Mouse (Mus musculus) fat pad, adult 2 months (tissue): ENCODE results near the gene Mrpl30.

Source experiments
- DNase-seq: peaks from one replicate; pipeline ENCODE4 v3.0.0-alpha.2; 2011; ENCODE audit warnings: low read depth, low spot score; ENCODE audit errors: extremely low read depth

Gene Mrpl30

DNA sequence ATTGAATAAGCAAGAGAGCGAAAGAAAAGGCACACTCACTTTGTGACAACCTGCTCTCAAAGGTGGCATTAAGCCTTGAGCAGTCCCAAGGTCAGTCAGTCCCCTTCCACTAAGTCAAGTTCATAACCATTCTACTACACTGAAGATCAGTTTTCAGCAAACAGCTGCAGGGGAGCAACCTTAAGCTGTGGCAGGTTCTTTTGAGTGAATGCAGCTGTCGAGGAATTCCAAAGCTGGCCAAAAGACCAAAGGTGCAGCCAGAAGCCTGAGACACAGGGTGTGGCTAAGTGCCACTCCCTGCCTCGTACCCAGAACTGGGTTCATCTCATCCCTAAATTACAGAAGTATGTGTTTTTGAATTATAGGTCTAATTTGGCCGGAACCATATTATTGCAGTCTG lies 9.5 kb downstream of the Mrpl30 start:
- no peak for DNase-seq

DNA sequence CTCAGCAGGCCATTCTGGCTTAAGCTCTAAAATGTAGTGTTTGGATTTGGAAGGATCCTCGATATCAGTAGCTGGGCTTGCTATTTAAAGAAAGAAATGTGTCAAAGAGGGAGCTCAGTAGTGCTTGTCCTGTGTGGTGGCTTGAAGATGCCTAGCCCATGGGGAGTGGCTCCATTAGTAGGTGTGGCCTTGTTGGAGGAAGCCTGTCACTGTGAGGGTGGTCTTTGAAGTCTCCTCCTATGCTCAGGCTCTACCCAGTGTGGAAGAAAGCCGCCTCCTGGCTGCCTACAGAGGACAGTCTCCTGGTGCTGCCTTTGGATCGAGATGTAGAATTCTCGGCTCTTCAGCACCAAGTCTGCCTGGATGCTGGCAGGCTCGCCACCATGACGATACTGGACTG lies 10.0 kb downstream of the Mrpl30 start:
- DNase-seq: no peak

DNA sequence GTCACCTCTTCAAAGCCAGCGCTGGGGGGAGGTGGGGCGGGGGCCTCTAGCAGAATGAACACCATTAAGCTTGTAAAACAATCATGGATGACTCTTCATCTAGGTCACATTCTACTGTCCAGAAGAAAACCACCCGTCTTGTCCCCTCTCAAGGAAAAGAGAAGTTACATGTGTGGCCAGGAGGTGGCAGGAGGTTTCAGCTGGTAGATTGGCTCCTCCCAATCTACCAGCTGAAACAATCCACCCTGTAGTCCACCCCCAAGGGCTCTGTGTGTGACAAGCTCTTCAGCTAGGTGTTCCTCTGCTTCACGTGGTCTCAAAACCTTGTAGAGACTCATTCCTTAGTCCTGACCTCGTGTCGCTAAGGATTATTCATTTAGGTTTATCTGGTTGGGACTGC lies 12.9 kb downstream of the Mrpl30 start:
- no peak for DNase-seq

DNA sequence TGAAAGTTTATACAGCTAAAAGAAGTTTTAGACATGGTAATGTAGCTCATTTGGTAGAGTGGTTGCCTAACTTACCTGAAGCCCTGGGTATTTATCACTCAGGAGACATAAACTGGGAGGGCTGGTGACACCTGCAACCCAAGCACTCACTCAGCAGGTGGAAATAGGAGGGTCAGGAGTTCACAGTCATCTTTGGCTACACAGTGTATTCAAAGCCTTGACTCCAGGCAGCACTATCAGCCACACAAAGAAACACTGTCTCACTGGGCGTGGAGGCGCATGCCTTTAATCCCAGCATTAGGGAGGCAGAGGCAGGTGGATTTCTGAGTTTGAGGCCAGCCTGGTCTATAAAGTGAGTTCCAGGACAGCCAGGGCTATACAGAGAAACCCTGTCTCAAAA lies 22.5 kb downstream of the Mrpl30 start:
- DNase-seq: no peak

DNA sequence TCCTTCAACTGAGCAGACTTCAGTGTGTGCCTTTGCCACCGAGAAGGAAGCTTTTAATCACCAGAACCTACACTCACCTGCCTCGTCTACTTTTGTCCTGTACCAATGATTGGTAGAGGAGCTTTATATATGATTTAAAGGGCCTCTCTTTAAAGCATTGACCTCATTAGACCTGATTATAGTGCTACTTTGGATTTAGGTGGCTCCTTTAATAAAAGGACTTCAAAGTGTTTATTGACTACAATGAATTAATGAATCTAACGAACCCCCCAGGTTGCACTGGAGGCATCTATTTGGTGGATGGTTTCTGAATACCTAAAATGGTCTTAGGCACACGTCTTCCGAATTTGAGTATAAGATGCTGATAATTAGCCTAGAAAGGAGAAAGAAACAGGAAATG lies 26.1 kb downstream of the Mrpl30 start, which contains the start of gene Lyg2:
Gene Lyg2, minus strand, starts transcription at position 101 of the 400 bp plus-strand sequence.
- DNase-seq: no peak

DNA sequence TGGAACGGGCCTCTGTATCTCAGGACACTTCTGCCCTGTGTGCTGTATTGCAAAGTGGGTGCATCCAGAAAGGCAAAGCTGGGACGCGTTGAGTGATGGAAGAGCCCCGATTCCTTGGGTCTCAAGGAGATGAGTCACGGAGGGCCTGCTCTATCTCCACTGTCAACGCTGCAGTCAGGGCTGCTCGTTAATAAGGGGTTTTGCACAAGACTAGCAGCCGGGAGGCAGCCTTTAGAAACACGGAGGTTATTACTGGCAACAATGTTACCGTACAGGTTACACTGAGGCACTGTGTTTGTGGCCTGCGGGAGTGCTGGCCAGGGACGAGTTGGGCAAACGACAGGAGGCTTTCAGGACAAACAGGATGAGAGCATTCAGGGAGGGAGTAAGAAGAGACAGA lies 27.4 kb downstream of the Mrpl30 start:
- DNase-seq: peak; percentile 5

DNA sequence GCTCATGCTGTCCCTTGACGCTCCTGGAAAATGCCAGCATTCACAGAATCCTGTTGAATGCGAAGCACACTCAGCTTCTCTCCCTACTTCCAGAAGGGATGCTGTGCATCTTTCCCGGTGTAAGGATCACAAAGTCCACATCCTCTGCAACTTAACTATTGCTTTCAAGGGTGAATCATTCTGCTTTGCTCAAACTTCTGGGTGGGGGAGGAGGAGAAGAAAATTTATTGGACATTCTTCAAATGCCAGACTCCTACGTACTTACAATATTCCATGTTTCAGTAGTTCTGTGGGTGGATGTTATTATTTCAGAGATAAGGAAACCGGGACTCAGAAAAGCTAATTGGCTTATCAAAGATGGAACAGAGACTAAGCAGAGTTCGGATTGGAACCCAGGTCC lies 27.8 kb downstream of the Mrpl30 start:
- no peak for DNase-seq

DNA sequence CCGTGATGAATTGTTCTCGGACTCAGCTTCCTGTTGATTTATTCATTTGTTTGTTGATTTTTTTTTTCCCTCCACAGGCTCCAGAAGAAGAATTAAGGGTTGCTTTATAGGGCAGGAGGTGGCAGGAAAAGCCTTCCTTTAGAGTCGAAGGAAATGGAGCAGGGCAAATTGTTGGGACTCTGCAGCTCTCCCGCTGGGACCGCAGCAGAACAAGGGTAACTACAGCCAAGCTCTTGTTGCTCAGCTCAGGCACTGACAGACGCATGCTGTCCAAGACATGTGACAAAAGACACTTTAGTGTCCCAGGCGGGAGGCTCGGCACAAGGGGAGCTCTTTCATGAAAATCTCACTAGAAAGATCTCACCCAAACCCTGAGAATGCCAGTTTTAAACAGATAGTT lies 32.3 kb downstream of the Mrpl30 start:
- DNase-seq: no peak

DNA sequence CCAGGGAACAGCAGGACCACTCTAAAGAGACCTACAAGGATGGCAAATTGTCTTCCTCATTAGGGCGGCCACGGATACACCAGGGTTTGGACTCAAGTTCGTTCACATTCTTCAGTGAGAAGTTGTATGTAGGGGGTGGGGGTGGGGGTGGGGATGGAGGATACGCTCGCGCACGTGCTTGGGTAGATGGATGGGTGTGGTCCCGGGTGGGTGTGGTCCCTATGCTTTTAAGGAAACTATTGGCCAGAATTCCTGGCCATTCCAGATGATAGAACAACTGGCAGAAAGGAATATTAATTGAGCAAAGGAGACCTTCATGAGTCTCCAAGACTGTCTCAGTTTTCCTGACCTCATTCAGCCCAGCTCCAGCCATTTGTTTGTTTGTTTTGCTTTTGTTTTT lies 35.7 kb downstream of the Mrpl30 start:
- DNase-seq: no peak

DNA sequence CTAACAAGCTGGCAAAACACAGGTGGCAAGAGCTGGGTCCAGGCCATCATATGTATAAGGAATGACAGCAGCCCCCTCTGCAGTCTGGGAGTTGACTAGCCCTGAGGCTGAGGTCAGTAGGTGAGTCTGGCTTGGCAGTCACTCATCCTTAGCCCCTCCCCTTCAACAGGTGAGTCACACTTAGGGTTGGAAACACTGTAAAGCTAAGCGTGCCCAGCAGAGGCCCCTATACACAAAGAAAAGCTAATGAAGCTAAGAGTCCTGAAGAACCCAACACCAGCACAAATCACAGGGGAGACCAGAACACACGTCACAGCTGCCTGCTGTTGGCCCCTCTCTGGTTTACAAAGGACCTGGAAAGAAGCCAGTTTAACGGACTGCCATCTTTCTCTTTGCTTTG lies 41.5 kb downstream of the Mrpl30 start:
- no peak for DNase-seq
